Mouse (Mus musculus) forebrain, embryonic 12.5 days (tissue): ENCODE measurements around the gene Cd34. TPM values are rescaled to one million over a fixed set of nuclear protein-coding genes. Genes with fewer than 3 reads are reported as not detected.

Source experiments
- ATAC-seq: fragments of 200-750 bp; cut with Nextera tagmentation; 2 replicates; pipeline ENCODE4 v1.8.0; 2017; ENCODE audit warnings: moderate TSS enrichment; ENCODE audit not compliant: low FRiP score
- H3K27ac ChIP-seq: fragments of 300-500 bp; sonication (generic); 2 replicates; pipeline ENCODE4 v1.5.1; 2016; ENCODE audit warnings: mild to moderate bottlenecking
- H3K27me3 ChIP-seq: fragments of 300-500 bp; sonication (generic); 2 replicates; pipeline ENCODE4 v1.6.1; 2016; ENCODE audit warnings: mild to moderate bottlenecking
- H3K36me3 ChIP-seq: fragments of 300-500 bp; sonication (generic); replicated peaks from 2 replicates; pipeline ENCODE4 v1.6.1; 2016; ENCODE audit warnings: mild to moderate bottlenecking
- H3K4me1 ChIP-seq: fragments of 300-500 bp; sonication (generic); 2 replicates; pipeline ENCODE4 v1.6.1; 2016
- H3K4me2 ChIP-seq: fragments of 300-500 bp; sonication (generic); 2 replicates; pipeline ENCODE4 v1.6.1; 2016; ENCODE audit warnings: mild to moderate bottlenecking, moderate library complexity
- H3K4me3 ChIP-seq: fragments of 300-500 bp; sonication (generic); replicated peaks from 2 replicates; pipeline ENCODE4 v1.5.1; 2016; ENCODE audit warnings: mild to moderate bottlenecking
- H3K9ac ChIP-seq: fragments of 300-500 bp; sonication (generic); 2 replicates; pipeline ENCODE4 v1.6.1; 2016; ENCODE audit warnings: mild to moderate bottlenecking
- H3K9me3 ChIP-seq: fragments of 300-500 bp; sonication (generic); 2 replicates; pipeline ENCODE4 v1.6.1; 2016
- WGBS: fragments of 180-500 bp; shearing (Covaris S2); methylation state at CpG from one replicate; pipeline ENCODE4 v1.1.7; 2016; 5-methylcytosine and 5-hydroxymethylcytosine counted together
- polyA plus RNA-seq: library from polyadenylated mRNA; unstranded; fragments of >200 nt; fragmentation: Nextera tagmentation; extraction: Ambion mirVana; gene quantifications from 2 replicates; pipeline ENCODE4 v1.2.1, GENCODE M21; 2016

Cd34 gene
- polyA plus RNA-seq: 35.8 and 36.5 TPM in 2 replicates

DNA sequence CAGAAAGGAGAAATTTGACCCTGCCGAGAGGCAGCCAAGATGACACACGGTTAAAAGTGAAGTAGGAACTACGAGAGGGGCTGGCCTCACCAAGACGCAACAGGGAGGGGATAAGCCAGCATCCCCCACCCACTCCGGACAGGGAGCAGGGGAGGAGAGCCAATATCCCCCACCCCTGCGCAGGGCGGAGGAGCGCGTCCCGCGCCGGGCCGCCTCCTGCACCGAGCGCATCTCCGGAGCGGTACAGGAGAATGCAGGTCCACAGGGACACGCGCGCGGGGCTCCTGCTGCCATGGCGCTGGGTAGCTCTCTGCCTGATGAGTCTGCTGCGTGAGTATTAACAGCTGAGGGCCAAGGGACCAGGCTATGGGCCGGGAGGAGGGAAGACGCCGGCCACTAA, at the start of gene Cd34:
Gene Cd34, plus strand, starts transcription at position 105 of the 400 bp plus-strand sequence.
- under 1% methylated on average over 26 of the region's 26 CpGs for WGBS
- H3K27ac ChIP-seq: no peak within 1 kb of the TSS
- H3K9ac ChIP-seq: peak within 1 kb of the TSS; percentile 38; the same call in 1 of the 2 replicates
- H3K4me3 ChIP-seq: peak within 1 kb of the TSS; percentile 38
- peak within 1 kb of the TSS; percentile 59 for H3K4me2 ChIP-seq
- H3K4me1 ChIP-seq: peaks cover 8% of the 10 kb centered on the region
- ATAC-seq: 0 out of 2 replicates have a peak, but pooled peaks have one; percentile 57
- peaks cover 22% of the 10 kb centered on the region for H3K27me3 ChIP-seq
- H3K9me3 ChIP-seq: no peaks in the 10 kb centered on the region
- no peaks in the 10 kb centered on the region for H3K36me3 ChIP-seq

DNA sequence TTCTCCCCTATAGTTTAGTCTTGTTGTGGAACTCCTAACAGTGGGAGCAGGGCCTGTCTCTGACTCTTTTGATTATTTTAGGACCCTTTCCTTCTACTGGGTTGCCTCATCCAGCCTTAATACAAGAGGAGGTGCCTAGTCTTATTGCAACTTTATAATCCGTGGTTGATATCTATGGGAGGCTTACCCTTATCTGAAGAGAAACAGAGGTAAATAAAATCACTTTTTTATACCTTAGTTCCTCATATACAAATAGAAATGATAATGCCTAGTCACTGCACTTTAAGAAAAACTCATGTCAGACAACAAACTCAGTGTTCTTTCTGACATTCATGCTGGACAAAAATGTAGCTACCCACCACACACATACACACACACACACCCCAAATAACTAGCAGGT, 44.1 kb upstream of the Cd34 start:
- no peak overlapping the region for H3K4me2 ChIP-seq
- H3K27ac ChIP-seq: no peak overlapping the region
- no peak overlapping the region for H3K9ac ChIP-seq
- no peaks in the 10 kb centered on the region for H3K27me3 ChIP-seq
- H3K4me3 ChIP-seq: no peak overlapping the region
- no peaks in the 10 kb centered on the region for H3K9me3 ChIP-seq
- H3K36me3 ChIP-seq: no peaks in the 10 kb centered on the region
- WGBS: 57% methylated on average over 1 of the region's 1 CpGs
- H3K4me1 ChIP-seq: no peaks in the 10 kb centered on the region
- no peak for ATAC-seq

DNA sequence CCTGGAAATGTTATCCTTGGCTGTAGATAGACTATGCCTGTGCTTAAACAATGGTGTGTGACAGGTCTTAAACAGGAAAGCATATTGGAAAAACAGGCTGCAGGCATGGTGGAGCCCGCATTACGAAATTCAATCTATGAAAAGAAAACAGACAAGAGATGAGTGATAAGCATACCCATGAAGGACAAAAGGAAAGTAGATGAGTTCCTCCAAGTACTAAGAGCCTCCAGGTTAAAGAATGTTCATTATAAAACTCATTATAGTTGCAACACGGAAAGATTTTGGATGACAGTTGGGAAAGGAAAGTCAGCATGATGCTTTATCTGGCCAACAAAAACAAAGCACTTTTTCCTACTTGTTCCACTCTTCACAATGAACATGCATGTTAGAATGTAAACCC, 43.3 kb upstream of the Cd34 start:
- H3K27me3 ChIP-seq: no peaks in the 10 kb centered on the region
- 91% methylated on average over 3 of the region's 3 CpGs for WGBS
- no peak overlapping the region for H3K4me2 ChIP-seq
- H3K4me3 ChIP-seq: no peak overlapping the region
- H3K9ac ChIP-seq: no peak overlapping the region
- H3K36me3 ChIP-seq: no peaks in the 10 kb centered on the region
- no peak overlapping the region for H3K27ac ChIP-seq
- ATAC-seq: no peak
- H3K4me1 ChIP-seq: no peaks in the 10 kb centered on the region
- H3K9me3 ChIP-seq: no peaks in the 10 kb centered on the region

DNA sequence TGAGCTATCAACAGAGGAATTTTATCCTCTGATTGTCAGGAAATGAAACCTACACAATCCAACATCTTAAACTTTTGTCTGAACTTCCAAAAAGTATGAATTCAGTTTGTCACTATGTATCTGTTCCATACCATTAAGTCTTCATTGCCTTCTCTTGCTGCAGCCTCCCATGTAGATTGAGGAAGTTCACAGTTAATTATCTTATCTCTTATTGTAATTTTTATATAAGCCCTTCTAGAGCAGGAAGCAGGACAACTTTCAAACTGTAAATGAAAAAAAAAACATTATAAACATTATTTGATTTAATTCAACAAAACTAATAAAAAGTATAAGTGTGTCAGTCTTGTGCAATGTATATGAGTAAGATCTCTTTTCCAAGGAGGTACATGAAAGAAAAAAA, 37.5 kb upstream of the Cd34 start:
- Histone ChIP-seq H3K4me1 (no peaks in the 10 kb centered on the region), H3K27ac (no peak overlapping the region), H3K4me3 (no peak overlapping the region), H3K36me3 (no peaks in the 10 kb centered on the region), H3K27me3 (no peaks in the 10 kb centered on the region), H3K9me3 (no peaks in the 10 kb centered on the region), H3K4me2 (no peak overlapping the region), H3K9ac (no peak overlapping the region)
- no peak for ATAC-seq

DNA sequence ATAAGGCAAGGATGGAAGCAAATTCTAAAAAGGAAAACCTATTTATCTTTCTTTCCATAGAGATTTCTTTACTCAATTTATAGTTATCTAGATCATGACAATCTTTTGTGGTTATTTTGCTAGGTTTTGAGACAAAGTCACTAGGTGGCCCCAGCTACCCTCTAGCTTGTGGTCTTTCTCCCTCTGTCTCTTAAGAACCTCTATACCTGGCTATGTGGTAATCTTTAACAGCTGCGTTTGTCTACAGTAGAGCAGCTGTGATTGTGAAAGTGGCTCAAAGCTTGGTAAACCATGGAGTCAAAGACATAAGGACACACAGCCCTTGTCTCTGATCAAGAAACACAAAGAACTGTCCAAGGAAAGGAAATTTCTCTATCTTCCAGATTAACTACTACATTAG, 36.8 kb upstream of the Cd34 start:
- Histone ChIP-seq H3K9me3 (no peaks in the 10 kb centered on the region), H3K9ac (no peak overlapping the region), H3K36me3 (no peaks in the 10 kb centered on the region), H3K4me2 (no peak overlapping the region), H3K27ac (no peak overlapping the region), H3K4me3 (no peak overlapping the region), H3K4me1 (no peaks in the 10 kb centered on the region), H3K27me3 (no peaks in the 10 kb centered on the region)
- 68% methylated on average over 1 of the region's 1 CpGs for WGBS
- no peak for ATAC-seq

DNA sequence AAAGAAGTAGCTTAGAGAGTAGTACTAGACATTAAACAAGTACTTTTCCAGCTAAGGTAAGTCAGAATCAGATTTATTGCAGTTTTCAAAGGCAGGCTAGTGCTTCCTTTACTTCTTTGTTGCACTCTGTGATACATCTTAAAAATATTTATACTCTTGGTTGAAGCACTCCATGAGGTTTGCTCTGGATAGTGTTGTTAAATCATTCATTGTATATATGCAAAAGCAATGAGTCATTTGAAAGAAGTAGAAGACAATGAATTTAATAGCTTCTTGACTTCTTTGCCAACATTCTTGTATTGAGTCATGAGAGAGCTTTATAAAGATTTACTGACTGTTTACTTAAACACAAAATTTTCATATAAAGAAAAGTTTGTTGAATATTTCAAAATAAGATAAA, 29.7 kb upstream of the Cd34 start:
- H3K9ac ChIP-seq: no peak overlapping the region
- H3K36me3 ChIP-seq: no peaks in the 10 kb centered on the region
- ATAC-seq: no peak
- H3K4me3 ChIP-seq: no peak overlapping the region
- H3K4me1 ChIP-seq: no peaks in the 10 kb centered on the region
- H3K27me3 ChIP-seq: no peaks in the 10 kb centered on the region
- no peak overlapping the region for H3K4me2 ChIP-seq
- H3K9me3 ChIP-seq: no peaks in the 10 kb centered on the region
- no peak overlapping the region for H3K27ac ChIP-seq

DNA sequence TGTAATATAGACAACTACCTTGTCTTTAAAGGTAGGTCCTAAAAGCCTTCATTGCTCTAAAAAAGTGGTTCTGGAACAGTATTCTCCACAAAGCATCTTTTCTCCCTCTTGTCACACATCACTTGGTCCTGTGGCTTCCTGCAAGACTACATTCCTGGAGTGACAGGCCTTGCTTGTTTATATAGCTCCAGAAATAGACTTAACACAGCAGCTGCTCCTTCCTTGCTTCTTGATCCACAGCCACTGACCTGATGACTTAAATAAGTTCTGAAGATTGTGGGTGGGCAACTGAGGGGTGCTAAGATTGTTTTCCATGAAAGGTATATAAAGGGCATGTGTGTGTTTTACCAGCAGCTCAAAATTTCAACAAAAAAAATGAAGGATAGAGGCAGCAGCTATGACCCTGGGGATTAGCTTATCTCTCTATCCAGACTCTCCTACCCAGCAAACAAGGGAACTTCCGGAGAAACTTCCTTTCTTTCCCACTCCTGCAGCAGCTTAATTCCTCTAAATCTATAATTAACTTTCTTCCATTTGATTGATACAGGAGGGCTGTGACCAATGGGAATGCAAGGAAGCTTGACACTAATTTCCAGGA, 12.8 kb upstream of the Cd34 start:
- Histone ChIP-seq H3K4me3 (no peak overlapping the region), H3K9me3 (no peaks in the 10 kb centered on the region), H3K4me2 (no peak overlapping the region), H3K4me1 (peaks cover 2% of the 10 kb centered on the region; the same call in 1 of the 2 replicates), H3K36me3 (no peaks in the 10 kb centered on the region), H3K27ac (no peak overlapping the region), H3K9ac (no peak overlapping the region), H3K27me3 (no peaks in the 10 kb centered on the region)
- WGBS: 74% methylated on average over 1 of the region's 1 CpGs
- ATAC-seq: no peak

DNA sequence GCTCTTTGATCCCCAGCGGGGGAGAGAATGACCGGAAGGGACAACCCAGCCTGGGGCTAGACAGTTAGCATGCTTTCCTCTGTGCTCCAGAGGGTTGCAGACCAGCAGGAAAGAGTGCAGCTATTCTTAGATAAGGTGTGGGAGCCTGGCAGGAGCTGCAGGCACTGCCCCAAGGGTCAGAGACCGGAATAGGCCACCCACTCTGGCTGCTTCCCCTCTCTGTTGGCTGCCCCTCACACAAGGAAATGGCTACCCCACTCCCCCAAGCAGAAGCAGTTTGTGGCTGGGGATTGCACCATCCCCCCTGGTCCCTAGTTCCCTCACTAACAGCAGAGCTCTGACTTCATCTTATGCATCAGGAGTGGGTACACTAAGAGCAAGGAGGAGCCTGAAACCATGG, 10.7 kb upstream of the Cd34 start:
- Histone ChIP-seq H3K36me3 (no peaks in the 10 kb centered on the region), H3K9ac (no peak overlapping the region), H3K4me2 (no peak overlapping the region), H3K27me3 (no peaks in the 10 kb centered on the region), H3K27ac (no peak overlapping the region), H3K4me3 (no peak overlapping the region), H3K4me1 (peaks cover 2% of the 10 kb centered on the region; the same call in 1 of the 2 replicates), H3K9me3 (no peaks in the 10 kb centered on the region)
- no peak for ATAC-seq
- WGBS: 67% methylated on average over 3 of the region's 3 CpGs

DNA sequence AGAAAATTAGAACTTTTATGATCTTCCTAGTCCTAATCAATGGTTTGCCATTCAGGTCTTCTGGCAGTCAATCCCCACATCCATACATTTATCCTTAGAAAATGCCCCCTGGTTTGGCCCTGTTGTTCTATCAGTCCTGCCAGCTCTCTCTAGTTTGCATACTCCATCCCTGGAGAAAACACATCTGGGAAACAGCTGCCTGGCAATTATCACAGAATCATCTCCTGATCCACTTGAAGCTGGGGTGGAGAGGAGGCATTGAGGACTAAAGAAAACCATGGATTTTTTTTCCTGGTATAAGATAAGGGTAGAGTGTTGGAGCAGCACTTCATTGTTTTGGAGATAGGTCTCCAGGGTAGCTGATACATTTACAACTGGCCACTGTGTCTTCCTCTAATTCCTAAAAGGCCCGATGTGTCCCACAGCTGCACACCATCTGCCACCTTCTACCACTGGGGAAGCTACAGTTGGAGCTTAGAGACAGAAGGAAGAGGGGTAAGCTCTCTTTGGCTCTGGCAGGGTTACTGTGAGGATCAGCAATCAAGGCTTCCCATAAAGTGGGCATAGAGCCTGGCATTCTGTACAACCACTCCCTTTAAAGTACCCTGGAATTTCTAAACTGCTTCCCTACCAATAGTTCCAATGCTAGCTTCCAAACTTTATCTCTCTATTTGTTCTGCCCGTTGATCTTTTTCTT, 9.2 kb upstream of the Cd34 start:
- 76% methylated on average over 2 of the region's 2 CpGs for WGBS
- Histone ChIP-seq H3K27ac (no peak overlapping the region), H3K4me1 (peaks cover 2% of the 10 kb centered on the region; the same call in 1 of the 2 replicates), H3K4me2 (no peak overlapping the region), H3K9me3 (no peaks in the 10 kb centered on the region), H3K36me3 (no peaks in the 10 kb centered on the region), H3K27me3 (no peaks in the 10 kb centered on the region), H3K9ac (no peak overlapping the region), H3K4me3 (no peak overlapping the region)
- no peak for ATAC-seq

DNA sequence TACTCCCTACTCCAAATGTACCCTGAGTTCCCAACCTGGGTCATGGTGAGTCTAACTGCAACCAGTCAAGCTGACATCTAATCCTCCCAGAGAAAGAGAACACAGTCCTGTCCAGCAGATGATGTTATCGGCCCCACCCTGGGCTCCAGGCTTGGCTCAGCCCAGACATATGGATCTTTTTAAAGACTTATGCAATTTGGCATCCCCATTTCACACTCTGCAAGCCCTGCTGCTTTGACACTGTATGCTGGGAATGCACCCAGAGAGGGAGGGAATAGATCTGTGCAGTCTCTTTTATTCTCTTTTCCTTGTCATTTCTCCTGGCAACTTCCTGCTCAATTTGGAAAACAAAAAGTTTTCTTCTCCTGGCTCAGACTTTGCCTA, 8.7 kb upstream of the Cd34 start:
- no peak overlapping the region for H3K9ac ChIP-seq
- no peak overlapping the region for H3K4me3 ChIP-seq
- H3K27me3 ChIP-seq: no peaks in the 10 kb centered on the region
- H3K4me1 ChIP-seq: peaks cover 2% of the 10 kb centered on the region; the same call in 1 of the 2 replicates
- WGBS: 77% methylated on average over 1 of the region's 1 CpGs
- no peaks in the 10 kb centered on the region for H3K9me3 ChIP-seq
- no peak overlapping the region for H3K27ac ChIP-seq
- no peaks in the 10 kb centered on the region for H3K36me3 ChIP-seq
- no peak overlapping the region for H3K4me2 ChIP-seq
- ATAC-seq: no peak

DNA sequence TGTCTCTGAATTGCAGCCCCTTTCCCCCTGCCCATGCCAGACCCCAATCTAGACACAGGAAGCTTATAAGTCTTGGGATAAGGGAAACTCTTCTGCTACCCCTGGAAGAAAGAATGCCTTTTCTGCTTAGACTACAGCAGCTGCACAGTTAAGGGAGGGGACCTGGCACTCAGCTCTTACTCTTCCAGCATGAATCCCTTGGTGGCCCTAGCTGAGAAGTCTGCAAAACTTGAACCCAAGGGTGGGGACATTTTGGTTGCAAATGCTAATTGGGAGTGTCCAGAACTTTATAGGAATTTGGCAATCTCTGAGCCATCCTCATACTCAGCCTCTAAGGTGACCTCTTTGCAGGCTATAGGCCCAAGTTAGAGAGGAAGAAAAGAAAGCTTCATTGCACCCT, 7.9 kb upstream of the Cd34 start:
- Histone ChIP-seq H3K4me3 (no peak overlapping the region), H3K4me1 (peaks cover 2% of the 10 kb centered on the region; the same call in 1 of the 2 replicates), H3K27ac (no peak overlapping the region), H3K4me2 (no peak overlapping the region), H3K27me3 (no peaks in the 10 kb centered on the region), H3K9ac (no peak overlapping the region), H3K9me3 (no peaks in the 10 kb centered on the region), H3K36me3 (no peaks in the 10 kb centered on the region)
- ATAC-seq: no peak

DNA sequence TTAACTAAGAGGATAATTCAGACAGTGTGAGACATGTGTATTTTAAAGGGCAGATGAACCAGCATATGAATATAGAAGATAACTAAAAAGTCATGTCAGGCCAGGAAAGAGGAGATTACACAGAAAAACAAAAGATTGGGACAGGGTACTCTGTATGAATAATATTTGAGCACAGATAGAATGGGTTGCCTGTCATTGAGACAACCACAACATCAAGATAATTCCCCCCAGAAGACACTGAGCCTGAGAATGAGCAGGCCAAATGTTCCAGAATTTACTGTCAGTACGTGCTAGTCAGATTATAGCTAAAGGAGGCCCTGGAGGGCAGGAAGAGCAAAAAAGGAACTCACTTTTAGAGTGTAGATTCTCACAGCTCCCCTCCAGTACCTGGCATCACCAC, 3.3 kb upstream of the Cd34 start:
- no peaks in the 10 kb centered on the region for H3K36me3 ChIP-seq
- no peak overlapping the region for H3K4me2 ChIP-seq
- no peak for ATAC-seq
- H3K9ac ChIP-seq: no peak overlapping the region
- WGBS: 38% methylated on average over 1 of the region's 1 CpGs
- peaks cover 8% of the 10 kb centered on the region for H3K4me1 ChIP-seq
- H3K27ac ChIP-seq: no peak overlapping the region
- no peaks in the 10 kb centered on the region for H3K9me3 ChIP-seq
- H3K4me3 ChIP-seq: no peak overlapping the region
- H3K27me3 ChIP-seq: peaks cover 22% of the 10 kb centered on the region

DNA sequence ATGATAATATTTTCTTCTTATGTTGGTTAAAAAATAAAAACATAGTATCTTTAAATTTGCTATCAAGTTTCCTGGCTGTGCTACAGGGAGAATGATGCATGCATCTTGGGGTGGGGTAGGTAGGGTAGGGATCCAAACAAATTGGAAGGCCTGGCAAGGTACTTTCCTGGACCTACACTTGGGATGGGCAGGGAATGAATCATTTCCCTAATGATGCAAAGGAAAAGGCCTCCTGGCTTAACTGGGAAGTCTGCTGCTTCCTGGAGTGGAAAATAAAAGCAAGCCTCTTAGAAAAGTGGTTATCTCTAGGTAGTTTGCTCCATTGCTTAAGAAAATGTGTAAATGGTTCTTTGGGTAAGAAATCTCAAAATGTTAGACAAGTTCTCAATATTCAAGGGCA, 2.9 kb downstream of the Cd34 start:
- H3K4me2 ChIP-seq: no peak overlapping the region
- H3K9me3 ChIP-seq: no peaks in the 10 kb centered on the region
- no peak overlapping the region for H3K9ac ChIP-seq
- no peaks in the 10 kb centered on the region for H3K36me3 ChIP-seq
- H3K4me3 ChIP-seq: no peak overlapping the region
- H3K4me1 ChIP-seq: peaks cover 8% of the 10 kb centered on the region
- no peak for ATAC-seq
- peaks cover 22% of the 10 kb centered on the region for H3K27me3 ChIP-seq
- no peak overlapping the region for H3K27ac ChIP-seq
